Mouse (Mus musculus) stomach, postnatal 0 days (tissue): ENCODE data around the gene Ghrl. TPM values are rescaled to one million over a fixed set of nuclear protein-coding genes. Genes with fewer than 3 reads are reported as not detected.
A peak's percentile ranks its signal among the peaks of the same experiment; 100 is the strongest.

Experiments used
- ATAC-seq: fragments of 200-750 bp; cut with Nextera tagmentation; 2 replicates; pipeline ENCODE4 v1.8.0; 2017; ENCODE audit not compliant: low FRiP score, low TSS enrichment
- DNase-seq: peaks from one replicate; pipeline ENCODE4 v3.0.0-alpha.2; 2016; ENCODE audit warnings: low spot score
- H3K27ac ChIP-seq: fragments of 300-500 bp; sonication (generic); replicated peaks from 2 replicates; pipeline ENCODE4 v1.5.1; 2014; ENCODE audit warnings: mild to moderate bottlenecking, control low read depth
- H3K27me3 ChIP-seq: fragments of 300-500 bp; sonication (generic); 2 replicates; pipeline ENCODE4 v1.6.1; 2014; ENCODE audit warnings: low read length; ENCODE audit not compliant: control insufficient read depth, insufficient read depth
- H3K36me3 ChIP-seq: fragments of 300-500 bp; sonication (generic); 2 replicates; pipeline ENCODE4 v1.6.1; 2014; ENCODE audit warnings: low read length, mixed read lengths; ENCODE audit not compliant: control insufficient read depth, insufficient read depth
- H3K4me1 ChIP-seq: fragments of 300-500 bp; sonication (generic); replicated peaks from 2 replicates; pipeline ENCODE4 v1.6.1; 2014; ENCODE audit warnings: antibody characterized with exemption; ENCODE audit not compliant: control insufficient read depth, insufficient read depth
- H3K4me2 ChIP-seq: fragments of 300-500 bp; sonication (generic); replicated peaks from 2 replicates; pipeline ENCODE4 v1.6.1; 2014; ENCODE audit warnings: low read depth, mild to moderate bottlenecking, control low read depth, moderate library complexity
- H3K4me3 ChIP-seq: fragments of 300-500 bp; sonication (generic); 2 replicates; pipeline ENCODE4 v1.5.1; 2014; ENCODE audit warnings: low read depth, low read length, control low read depth
- H3K9ac ChIP-seq: fragments of 300-500 bp; sonication (generic); 2 replicates; pipeline ENCODE4 v1.6.1; 2014; ENCODE audit warnings: mild to moderate bottlenecking, low read length, control low read depth, mixed read lengths
- H3K9me3 ChIP-seq: fragments of 300-500 bp; sonication (generic); 2 replicates; pipeline ENCODE4 v1.6.1; 2016; ENCODE audit warnings: low read length; ENCODE audit not compliant: control insufficient read depth
- CTCF ChIP-seq: IDR thresholded peaks from 2 replicates; pipeline ENCODE4 v1.5.1; 2016; ENCODE audit warnings: antibody characterized with exemption, low read depth, mild to moderate bottlenecking, moderate library complexity
- EP300 ChIP-seq: optimal IDR thresholded peaks from 2 replicates; pipeline ENCODE3; 2016; ENCODE audit warnings: antibody characterized with exemption
- WGBS: fragments of 180-500 bp; shearing (Covaris S2); extraction: QIAGEN DNeasy Blood & Tissue Kit; methylation state at CpG from one replicate; pipeline ENCODE4 v1.1.7; 2014; 5-methylcytosine and 5-hydroxymethylcytosine counted together
- polyA plus RNA-seq: library from polyadenylated mRNA; unstranded; fragments of >200 nt; fragmentation: Nextera tagmentation; extraction: Ambion mirVana; gene quantifications from 2 replicates; pipeline ENCODE4 v1.2.1, GENCODE M21; 2015

The Ghrl gene
- polyA plus RNA-seq, 1 experiment from 2014 or later = 514 TPM

GRCm38 (mm10) chr6:113679993-113680566 lies 39.6 kb downstream of the Ghrl start:
- no peaks in the 10 kb centered on the region for H3K4me1 ChIP-seq
- H3K9ac ChIP-seq = no peak overlapping the region
- H3K4me2 ChIP-seq = no peak overlapping the region
- no peak overlapping the region for H3K27ac ChIP-seq
- ATAC-seq (no peak), DNase-seq (no peak)
- no peaks in the 10 kb centered on the region for H3K9me3 ChIP-seq
- H3K4me3 ChIP-seq = no peak overlapping the region
- H3K36me3 ChIP-seq = no peaks in the 10 kb centered on the region; the same call in 1 of the 2 replicates
- H3K27me3 ChIP-seq = no peaks in the 10 kb centered on the region
- 80% methylated on average over 9 of the region's 9 CpGs for WGBS
- no peak for TF ChIP-seq EP300

GRCm38 (mm10) chr6:113678246-113679012 lies 41.3 kb downstream of the Ghrl start:
- Histone ChIP-seq H3K4me1 (no peaks in the 10 kb centered on the region), H3K4me3 (no peak overlapping the region), H3K36me3 (no peaks in the 10 kb centered on the region; the same call in 1 of the 2 replicates), H3K9me3 (no peaks in the 10 kb centered on the region), H3K27ac (no peak overlapping the region), H3K9ac (no peak overlapping the region), H3K4me2 (no peak overlapping the region), H3K27me3 (no peaks in the 10 kb centered on the region)
- ATAC-seq = no peak
- no peak for DNase-seq
- 75% methylated on average over 14 of the region's 14 CpGs for WGBS
- TF ChIP-seq EP300 (no peak), CTCF (no peak)

- no peaks in the 10 kb centered on the region for H3K36me3 ChIP-seq
- H3K4me3 ChIP-seq = no peak overlapping the region
- DNase-seq (no peak), ATAC-seq (no peak)
- H3K9ac ChIP-seq = no peak overlapping the region
- H3K4me1 ChIP-seq = no peaks in the 10 kb centered on the region
- no peaks in the 10 kb centered on the region for H3K27me3 ChIP-seq
- TF ChIP-seq EP300 (no peak), CTCF (no peak)
- WGBS = 70% methylated on average over 14 of the region's 14 CpGs
- H3K4me2 ChIP-seq = no peak overlapping the region
- H3K27ac ChIP-seq = no peak overlapping the region
- H3K9me3 ChIP-seq = no peaks in the 10 kb centered on the region
Measured at GRCm38 (mm10) chr6:113677070-113677734, 42.5 kb downstream of the Ghrl start.

DNA sequence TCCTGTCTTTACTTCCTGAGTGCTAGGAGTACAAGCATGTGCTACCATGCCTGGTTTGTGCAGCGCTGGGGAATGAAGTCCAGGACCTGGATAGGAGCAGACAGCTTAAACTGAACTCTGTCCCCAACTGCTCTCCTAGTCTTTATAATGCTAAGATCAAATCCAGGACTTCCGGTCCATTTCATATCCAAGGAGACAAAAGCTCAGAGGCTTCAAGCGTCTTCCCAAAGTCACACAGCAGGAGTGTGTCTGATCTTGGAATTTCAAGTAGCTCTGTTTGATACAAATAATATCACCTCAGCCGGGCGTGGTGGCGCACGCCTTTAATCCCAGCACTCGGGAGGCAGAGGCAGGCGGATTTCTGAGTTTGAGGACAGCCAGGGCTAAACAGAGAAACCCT lies 43.7 kb downstream of the Ghrl start:
- WGBS = 95% methylated on average over 9 of the region's 9 CpGs
- TF ChIP-seq CTCF (no peak), EP300 (no peak)

GRCm38 (mm10) chr6:113675234-113675633 lies 44.4 kb downstream of the Ghrl start:
- Histone ChIP-seq H3K4me3 (no peak overlapping the region), H3K9me3 (no peaks in the 10 kb centered on the region), H3K27me3 (no peaks in the 10 kb centered on the region), H3K9ac (no peak overlapping the region), H3K4me2 (no peak overlapping the region), H3K27ac (no peak overlapping the region), H3K4me1 (no peaks in the 10 kb centered on the region), H3K36me3 (no peaks in the 10 kb centered on the region)
- TF ChIP-seq CTCF (no peak), EP300 (no peak)
- WGBS = 58% methylated on average over 4 of the region's 4 CpGs
- DNase-seq (peak; percentile 68), ATAC-seq (peak; percentile 87)

More for the DNA sequence above, 43.7 kb downstream of the Ghrl start:
- ATAC-seq (no peak), DNase-seq (no peak)
- H3K4me1 ChIP-seq = no peaks in the 10 kb centered on the region
- no peak overlapping the region for H3K4me3 ChIP-seq
- H3K9me3 ChIP-seq = no peaks in the 10 kb centered on the region
- H3K9ac ChIP-seq = no peak overlapping the region
- no peak overlapping the region for H3K4me2 ChIP-seq
- H3K27ac ChIP-seq = no peak overlapping the region
- H3K27me3 ChIP-seq = no peaks in the 10 kb centered on the region
- H3K36me3 ChIP-seq = no peaks in the 10 kb centered on the region

- H3K4me3 ChIP-seq = no peak overlapping the region
Measured at GRCm38 (mm10) chr6:113672989-113673388, 46.7 kb downstream of the Ghrl start.

More at GRCm38 (mm10) chr6:113672989-113673388, 46.7 kb downstream of the Ghrl start:
- DNase-seq (no peak), ATAC-seq (no peak)
- no peaks in the 10 kb centered on the region for H3K27me3 ChIP-seq
- 64% methylated on average over 5 of the region's 6 CpGs for WGBS
- H3K4me1 ChIP-seq = no peaks in the 10 kb centered on the region
- no peak overlapping the region for H3K4me2 ChIP-seq
- no peak for TF ChIP-seq EP300
- no peak for TF ChIP-seq CTCF
- H3K27ac ChIP-seq = no peak overlapping the region
- H3K9me3 ChIP-seq = no peaks in the 10 kb centered on the region
- H3K9ac ChIP-seq = no peak overlapping the region
- no peaks in the 10 kb centered on the region for H3K36me3 ChIP-seq
